Mouse (Mus musculus): ENCODE results near the gene Olfr766-ps1. TPM values are rescaled to one million over a fixed set of nuclear protein-coding genes. Genes with fewer than 3 reads are reported as not detected.
A peak's percentile ranks its signal among the peaks of the same experiment; 100 is the strongest.
"Not testable (repeated sequence)": the region's sequence is repeated elsewhere in the genome, so short reads cannot be mapped to it uniquely, and the experiment has no call there.

The Olfr766-ps1 gene
- not detected for total RNA-seq (2021)
- long read RNA-seq, experiment 1: 0 reads
- long read RNA-seq, experiment 2: 0 reads

DNA sequence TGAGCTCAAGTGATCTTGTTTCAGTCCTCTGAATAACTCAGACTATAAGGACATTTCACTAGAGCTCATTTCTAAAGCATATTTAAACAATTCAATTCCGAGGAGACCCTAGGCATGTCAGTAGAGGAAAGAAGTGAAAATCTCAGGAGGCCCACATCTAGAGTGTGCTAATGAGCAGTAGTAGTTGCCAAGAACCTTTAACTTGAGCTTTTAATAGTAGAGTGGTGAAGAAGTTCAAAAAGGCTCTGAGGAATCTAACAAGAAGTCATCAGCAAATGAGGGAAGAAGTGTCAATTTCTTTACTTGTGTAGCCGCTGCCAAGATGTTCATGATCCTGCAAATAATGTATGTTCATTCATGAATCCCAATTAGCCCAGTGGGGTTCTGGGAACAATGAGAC, at the start of gene Olfr766-ps1:
Gene Olfr766-ps1, minus strand, starts transcription at position 101 of the 400 bp plus-strand sequence.
- H3K27ac ChIP-seq: no peak within 1 kb of the TSS
- H3K4me3 ChIP-seq: no peak within 1 kb of the TSS
- TF ChIP-seq CTCF (IDR thresholded peaks at IDR 0.05): no peak
- no peak for DNase-seq (ENCODE audit: extremely low spot score in 1 of 2, low spot score in 2 of 2)
- intact Hi-C loops (cut with DNase I): no loop called here

DNA sequence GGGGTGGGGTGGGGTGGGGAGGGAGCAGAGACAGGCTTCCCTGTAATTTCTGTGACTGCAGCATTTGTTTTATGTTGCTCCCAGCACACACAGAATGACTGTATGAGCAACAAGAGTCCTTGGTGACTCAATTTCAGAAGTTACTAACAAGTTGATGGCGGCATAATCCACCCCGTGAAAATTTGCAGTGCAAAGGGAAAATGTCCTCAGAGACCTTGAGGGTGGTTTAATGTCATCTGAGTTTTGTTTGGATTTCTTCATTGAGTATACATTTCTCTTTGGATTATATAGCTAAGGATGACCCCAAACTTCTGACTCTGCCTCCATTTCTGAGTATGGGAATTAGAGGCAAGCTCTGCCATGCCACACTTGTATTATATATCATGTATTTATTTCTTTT, 49.0 kb upstream of the Olfr766-ps1 start, which contains the start of gene Olfr769:
Gene Olfr769, minus strand, starts transcription at position 101 of the 400 bp plus-strand sequence.
- TF ChIP-seq CTCF (IDR thresholded peaks at IDR 0.05): no peak
- intact Hi-C loops (cut with DNase I): no loop called here
- Histone ChIP-seq H3K27ac (no peak within 1 kb of the TSS), H3K4me3 (no peak within 1 kb of the TSS)
- DNase-seq (ENCODE audit: extremely low spot score in 1 of 2, low spot score in 2 of 2): no peak

DNA sequence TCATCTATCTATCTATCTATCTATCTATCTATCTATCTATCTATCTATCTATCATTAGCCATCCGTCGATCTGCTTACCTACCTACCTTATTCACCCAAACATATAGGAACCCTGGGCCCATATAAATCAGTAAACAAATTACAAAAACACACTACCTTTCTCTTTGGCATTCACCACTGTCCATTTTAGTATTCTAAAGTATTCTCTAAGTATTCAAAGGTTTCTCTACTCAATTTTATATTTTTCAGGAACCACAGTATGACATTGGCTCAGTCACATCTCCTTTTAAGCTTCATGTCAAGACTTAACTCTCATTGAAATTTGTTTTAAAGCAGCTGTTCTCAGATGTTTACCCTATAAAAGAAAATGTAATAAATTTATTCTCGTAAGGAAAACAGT, 46.4 kb upstream of the Olfr766-ps1 start:
- intact Hi-C loops (cut with DNase I): no loop called here

GRCm38 (mm10) chr10:129101231-129101630, 32.5 kb upstream of the Olfr766-ps1 start:
- no peak for DNase-seq (ENCODE audit: extremely low spot score in 1 of 2, low spot score in 2 of 2)
- Histone ChIP-seq H3K4me3 (no peak overlapping the region), H3K27ac (no peak overlapping the region)
- TF ChIP-seq CTCF (IDR thresholded peaks at IDR 0.05): no peak
- intact Hi-C loops (cut with DNase I): no loop called here

More for the DNA sequence above, 46.4 kb upstream of the Olfr766-ps1 start:
- no peak for DNase-seq (ENCODE audit: extremely low spot score in 1 of 2, low spot score in 2 of 2)
- TF ChIP-seq CTCF (IDR thresholded peaks at IDR 0.05): no peak
- Histone ChIP-seq H3K4me3 (no peak overlapping the region), H3K27ac (no peak overlapping the region)

GRCm38 (mm10) chr10:129099275-129099674, 30.5 kb upstream of the Olfr766-ps1 start, which contains the start of gene Olfr768:
Gene Olfr768, minus strand, starts transcription at chr10:129099375.
- Histone ChIP-seq H3K27ac (no peak within 1 kb of the TSS), H3K4me3 (no peak within 1 kb of the TSS)
- no peak for DNase-seq (ENCODE audit: extremely low spot score in 1 of 2, low spot score in 2 of 2)
- intact Hi-C loops (cut with DNase I): no loop called here
- TF ChIP-seq CTCF (IDR thresholded peaks at IDR 0.05): no peak

DNA sequence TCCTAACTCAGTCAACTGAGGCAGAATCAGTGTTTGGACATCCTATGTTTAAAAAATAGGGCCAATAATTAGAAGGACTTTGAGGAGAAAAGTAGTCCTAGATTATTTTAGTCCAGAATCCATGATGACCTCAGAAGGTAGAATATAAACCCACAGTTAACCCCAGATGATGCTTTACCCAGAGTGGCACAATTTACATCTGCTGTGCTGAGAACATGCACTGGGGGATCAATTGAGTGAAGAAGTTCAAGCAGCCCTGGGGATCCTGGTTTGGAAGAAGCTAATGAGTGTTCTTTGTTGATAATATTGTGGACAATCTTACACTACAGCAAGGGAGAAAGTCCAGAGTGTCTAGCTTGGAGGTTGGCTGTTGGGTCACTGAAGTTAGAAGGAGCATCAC, 14.0 kb upstream of the Olfr766-ps1 start, which contains the start of gene Olfr767:
Gene Olfr767, minus strand, starts transcription at position 101 of the 400 bp plus-strand sequence.
- intact Hi-C loops (cut with DNase I); H3K27ac ChIP-seq; DNase-seq (ENCODE audit: extremely low spot score in 1 of 2, low spot score in 2 of 2); H3K4me3 ChIP-seq: not testable (repeated sequence)

DNA sequence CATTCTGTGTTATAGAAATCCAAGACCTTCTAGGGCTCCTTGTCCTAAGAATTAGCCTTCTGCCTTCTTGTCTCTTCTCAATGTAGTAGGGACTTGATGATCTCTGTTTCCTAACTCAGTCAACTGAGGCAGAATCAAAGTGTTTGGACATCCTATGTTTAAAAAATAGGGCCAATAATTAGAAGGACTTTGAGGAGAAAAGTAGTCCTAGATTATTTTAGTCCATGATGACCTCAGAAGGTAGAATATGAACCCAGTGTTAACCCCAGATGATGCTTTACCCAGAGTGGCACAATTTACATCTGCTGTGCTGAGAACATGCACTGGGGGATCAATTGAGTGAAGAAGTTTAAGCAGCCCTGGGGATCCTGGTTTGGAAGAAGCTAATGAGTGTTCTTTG, 18.9 kb downstream of the Olfr766-ps1 start, which contains the start of gene Olfr765:
Gene Olfr765, minus strand, starts transcription at position 101 of the 400 bp plus-strand sequence.
- DNase-seq (ENCODE audit: extremely low spot score in 1 of 2, low spot score in 2 of 2); H3K27ac ChIP-seq; intact Hi-C loops (cut with DNase I); H3K4me3 ChIP-seq: not testable (repeated sequence)

DNA sequence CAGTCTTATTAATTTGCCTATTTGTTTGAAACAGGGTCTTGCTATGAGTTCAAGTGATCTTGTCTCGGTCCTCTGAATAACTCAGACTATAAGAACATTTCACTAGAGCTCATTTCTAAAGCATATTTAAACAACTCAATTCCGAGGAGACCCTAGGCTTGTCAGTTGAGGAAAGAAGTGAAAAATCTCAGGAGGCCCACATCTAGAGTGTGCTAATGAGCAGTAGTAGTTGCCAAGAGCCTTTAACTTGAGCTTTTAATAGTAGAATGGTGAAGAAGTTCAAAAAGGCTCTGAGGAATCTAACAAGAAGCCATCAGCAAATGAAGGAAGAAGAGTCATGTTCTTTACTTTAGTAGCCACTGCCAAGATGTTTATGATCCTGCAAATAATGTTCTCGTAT, 29.0 kb downstream of the Olfr766-ps1 start, which contains the start of gene Olfr764-ps1:
Gene Olfr764-ps1, minus strand, starts transcription at position 101 of the 400 bp plus-strand sequence.
- Histone ChIP-seq H3K4me3 (no peak within 1 kb of the TSS), H3K27ac (no peak within 1 kb of the TSS)
- no peak for TF ChIP-seq CTCF (IDR thresholded peaks at IDR 0.05)
- intact Hi-C loops (cut with DNase I): no loop called here
- DNase-seq (ENCODE audit: extremely low spot score in 1 of 2, low spot score in 2 of 2): no peak

DNA sequence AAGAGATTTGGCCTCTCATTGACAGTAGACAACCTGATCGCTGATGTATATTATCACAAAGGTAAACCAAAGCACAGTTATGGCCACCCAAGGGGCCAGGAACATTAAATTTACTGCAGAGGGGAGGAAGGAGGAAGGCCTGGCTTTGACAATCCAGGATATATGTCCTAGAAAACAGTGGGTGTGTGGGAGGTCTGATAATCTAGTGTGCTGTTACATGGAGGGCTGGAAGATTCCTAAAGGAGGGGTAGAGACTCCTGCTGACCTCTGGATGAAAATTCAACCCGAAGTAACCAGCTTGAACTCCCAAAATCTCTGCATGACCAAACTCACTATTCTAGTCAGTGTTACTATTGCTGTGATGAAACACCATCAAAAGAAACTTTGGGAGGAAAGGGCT, 40.4 kb downstream of the Olfr766-ps1 start:
- intact Hi-C loops (cut with DNase I): no loop called here
- Histone ChIP-seq H3K27ac (no peak overlapping the region), H3K4me3 (no peak overlapping the region)
- TF ChIP-seq CTCF (IDR thresholded peaks at IDR 0.05): no peak
- DNase-seq (ENCODE audit: extremely low spot score in 1 of 2, low spot score in 2 of 2): no peak

DNA sequence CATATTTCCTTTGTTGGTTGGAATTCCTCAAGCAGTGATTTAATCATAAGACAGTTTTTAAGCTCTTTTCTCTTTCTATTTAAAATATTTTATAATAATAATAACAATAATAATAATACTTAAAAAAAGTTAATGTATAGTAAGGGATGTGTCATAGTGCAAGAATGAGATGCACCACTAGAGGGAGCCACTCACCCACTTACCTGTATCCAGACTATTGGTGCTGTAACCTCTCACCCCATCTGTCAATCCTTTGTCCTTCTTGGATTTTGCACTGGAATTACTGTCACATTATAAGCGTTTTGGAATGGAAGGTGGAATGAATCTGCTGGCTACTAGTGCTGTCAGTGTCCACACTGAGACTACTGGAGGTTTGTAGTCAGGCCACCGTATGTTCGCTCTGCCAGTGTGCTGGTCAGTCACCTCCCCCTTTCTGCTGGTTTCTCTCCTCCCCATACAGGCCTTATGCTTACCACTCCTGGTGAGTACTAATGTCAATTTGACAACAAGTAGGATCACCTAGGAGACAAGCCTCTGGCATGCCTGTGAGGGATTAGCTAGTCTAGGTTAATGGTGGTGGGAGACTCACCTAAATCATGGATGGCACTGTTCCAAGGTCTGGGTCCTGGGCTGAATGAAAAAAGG, 42.6 kb downstream of the Olfr766-ps1 start:
- TF ChIP-seq CTCF (IDR thresholded peaks at IDR 0.05): peak; percentile 85
- DNase-seq (ENCODE audit: extremely low spot score in 1 of 2, low spot score in 2 of 2): peak; percentile 35 to 39
- intact Hi-C loops (cut with DNase I): loop anchor here (1.0 kb wide), 1 partner anchor 1065 kb away; no protein-coding TSS in a partner anchor
- Histone ChIP-seq H3K27ac (no peak overlapping the region), H3K4me3 (no peak overlapping the region)

- TF ChIP-seq CTCF (IDR thresholded peaks at IDR 0.05): peak; percentile 1; the same call in 1 of the 2 replicates
- intact Hi-C loops (cut with DNase I): no loop called here
- Histone ChIP-seq H3K27ac (no peak overlapping the region), H3K4me3 (no peak overlapping the region)
- no peak for DNase-seq (ENCODE audit: extremely low spot score in 1 of 2, low spot score in 2 of 2)
Measured at GRCm38 (mm10) chr10:129023319-129023718, 45.5 kb downstream of the Olfr766-ps1 start.

DNA sequence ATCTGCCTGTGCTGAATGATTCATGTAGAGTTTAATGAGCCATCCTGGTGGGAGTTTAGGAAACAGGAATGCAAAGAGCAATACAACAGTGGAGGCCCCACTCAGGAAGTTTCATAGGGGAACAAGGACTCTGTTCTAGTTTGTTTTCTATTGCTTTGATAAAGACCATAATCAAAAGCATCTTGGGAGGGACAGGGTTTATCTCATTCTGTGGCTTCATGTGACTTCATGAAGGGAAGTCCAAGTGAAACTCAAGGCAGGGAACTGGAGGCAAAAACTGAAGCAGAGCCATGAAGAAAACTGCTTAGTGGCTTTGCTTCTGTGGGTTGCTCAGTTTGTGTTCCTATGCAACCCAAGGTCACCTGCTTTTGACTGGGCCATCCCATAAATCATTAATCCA, 54.3 kb downstream of the Olfr766-ps1 start:
- Histone ChIP-seq H3K4me3 (no peak overlapping the region), H3K27ac (no peak overlapping the region)
- no peak for TF ChIP-seq CTCF (IDR thresholded peaks at IDR 0.05)
- no peak for DNase-seq (ENCODE audit: extremely low spot score in 1 of 2, low spot score in 2 of 2)
- intact Hi-C loops (cut with DNase I): no loop called here

Other genes with a start within 250 kb of the Olfr766-ps1 start
- 1 to 10 TPM; 7.9 to 9.0 TPM for gene Ormdl2, start 247.3 kb downstream of the Olfr766-ps1 start, total RNA-seq (2021)
- 10 to 100 TPM; 13.1 to 15.3 TPM for gene Gdf11, start 177.3 kb downstream of the Olfr766-ps1 start, total RNA-seq (2021)
- 10 to 100 TPM; 63.7 to 73.3 TPM for gene Cd63, start 168.0 kb downstream of the Olfr766-ps1 start, total RNA-seq (2021)
- 1 to 10 TPM; 6.5 to 7.4 TPM for gene Rdh5, start 146.1 kb downstream of the Olfr766-ps1 start, total RNA-seq (2021)
- 10 to 100 TPM; 78.8 to 80.8 TPM for gene Bloc1s1, start 144.9 kb downstream of the Olfr766-ps1 start, total RNA-seq (2021)
- gene Itga7, start 135.2 kb downstream of the Olfr766-ps1 start, total RNA-seq (2021): 10 to 100 TPM; 13.2 to 16.3 TPM
- not detected for gene Mettl7b, start 108.0 kb downstream of the Olfr766-ps1 start, total RNA-seq (2021)
- gene Olfr9, start 79.5 kb downstream of the Olfr766-ps1 start, total RNA-seq (2021): not detected
- gene Olfr763, start 58.2 kb downstream of the Olfr766-ps1 start, total RNA-seq (2021): not detected
- gene Olfr764-ps1, start 29.1 kb downstream of the Olfr766-ps1 start, total RNA-seq (2021): not detected
- gene Olfr765, start 19.0 kb downstream of the Olfr766-ps1 start, total RNA-seq (2021): not detected
- gene Olfr767, start 13.9 kb upstream of the Olfr766-ps1 start, total RNA-seq (2021): not detected
- not detected for gene Olfr768, start 30.4 kb upstream of the Olfr766-ps1 start, total RNA-seq (2021)
- not detected for gene Olfr769, start 48.9 kb upstream of the Olfr766-ps1 start, total RNA-seq (2021)
- gene Olfr770, start 70.0 kb upstream of the Olfr766-ps1 start, total RNA-seq (2021): not detected
- not detected for gene Olfr771, start 95.8 kb upstream of the Olfr766-ps1 start, total RNA-seq (2021)
- not detected for gene Olfr772, start 108.9 kb upstream of the Olfr766-ps1 start, total RNA-seq (2021)
- gene Olfr773, start 118.4 kb upstream of the Olfr766-ps1 start, total RNA-seq (2021): not detected
- gene Olfr774, start 167.2 kb upstream of the Olfr766-ps1 start, total RNA-seq (2021): not detected
- under 1 TPM; 0.09 to 0.16 TPM for gene Olfr775, start 179.4 kb upstream of the Olfr766-ps1 start, total RNA-seq (2021)
- not detected for gene Olfr776, start 190.2 kb upstream of the Olfr766-ps1 start, total RNA-seq (2021)
- not detected for gene Olfr777, start 202.5 kb upstream of the Olfr766-ps1 start, total RNA-seq (2021)
- gene Olfr780, start 249.1 kb upstream of the Olfr766-ps1 start, total RNA-seq (2021): not detected